Comparison of ENCODE assay signal across 7 mouse cellular contexts in genomic region chr5:35574653-35575599, GRCm38 (mm10). TPM values are rescaled to one million over a fixed set of nuclear protein-coding genes. Genes with fewer than 3 reads are reported as not detected.
A peak's percentile ranks its signal among the peaks of the same experiment; 100 is the strongest.
DNase-seq lines count a peak whose midpoint lies in the region; ATAC-seq lines count a peak whose summit lies in the region.

TSS of gene Trmt44 (minus strand) at chr5:35575070.

- H3K4me3 ChIP-seq in intestine, embryonic 15.5 days (replicated peaks) = peak within 1 kb of the TSS; percentile 93
- peak within 1 kb of the TSS; percentile 74 for H3K4me3 ChIP-seq in midbrain, embryonic 10.5 days

- 3% methylated on average over 56 of the region's 56 CpGs for WGBS in intestine, embryonic 15.5 days
- 4% methylated on average over 56 of the region's 56 CpGs for WGBS in midbrain, embryonic 10.5 days

- no peaks in the 10 kb centered on the region for H3K9me3 ChIP-seq in intestine, embryonic 15.5 days
- H3K9me3 ChIP-seq in midbrain, embryonic 10.5 days (replicated peaks) = no peaks in the 10 kb centered on the region

- H3K4me2 ChIP-seq in intestine, embryonic 15.5 days (replicated peaks) = peak within 1 kb of the TSS; percentile 87

- H3K36me3 ChIP-seq in intestine, embryonic 15.5 days = peaks cover 13% of the 10 kb centered on the region
- H3K36me3 ChIP-seq in midbrain, embryonic 10.5 days = peaks cover 37% of the 10 kb centered on the region

- peak; percentile 93 to 97 for DNase-seq in adrenal gland, adult (ENCODE audit: inconsistent age in 2 of 2, low spot score in 1 of 2)
- peak; percentile 95 for DNase-seq in embryo, embryonic 10.5 days (ENCODE audit: low spot score)
- DNase-seq in gastrocnemius, postnatal 25 days = peak; percentile 88
- peak; percentile 94 to 96 for DNase-seq in left cerebral cortex, postnatal 25 days (ENCODE audit: low spot score in 2 of 2)
- peak; percentile 93 for DNase-seq in midbrain, embryonic 10.5 days (ENCODE audit: low spot score)
- DNase-seq in right cerebral cortex, postnatal 4 days = peak; percentile 89

- intact Hi-C loops in left cerebral cortex, postnatal 25 days (cut with DNase I) = loop anchor here (1.0 kb wide), 1 partner anchor 8 kb away; the partner anchor contains the start of gene Acox3

- peak within 1 kb of the TSS; percentile 81 for H3K27ac ChIP-seq in intestine, embryonic 15.5 days
- peak within 1 kb of the TSS; percentile 93 for H3K27ac ChIP-seq in midbrain, embryonic 10.5 days (replicated peaks)

- peak; percentile 97 for ATAC-seq in intestine, embryonic 15.5 days

- H3K4me1 ChIP-seq in intestine, embryonic 15.5 days (replicated peaks) = peaks cover 8% of the 10 kb centered on the region
- peaks cover 18% of the 10 kb centered on the region for H3K4me1 ChIP-seq in midbrain, embryonic 10.5 days

- H3K27me3 ChIP-seq in intestine, embryonic 15.5 days (replicated peaks) = no peaks in the 10 kb centered on the region
- H3K27me3 ChIP-seq in midbrain, embryonic 10.5 days (ENCODE audit: low read depth, poor library complexity, severe bottlenecking) = no peaks in the 10 kb centered on the region

- peak within 1 kb of the TSS; percentile 87 for H3K9ac ChIP-seq in intestine, embryonic 15.5 days

RNA-seq across cellular contexts. Expression of gene Trmt44, which starts in this region (rescaled TPM):
- 1 to 10 TPM; 1.5 to 1.6 TPM for total RNA-seq in gastrocnemius, postnatal 25 days (2021)
- 8.1 and 8.5 TPM in 2 replicates for polyA plus RNA-seq in intestine, embryonic 15.5 days (2015; fragmentation: Nextera tagmentation; extraction: Ambion mirVana)
- total RNA-seq in left cerebral cortex, postnatal 25 days (2021) = 1 to 10 TPM; 7.6 to 8.7 TPM
- polyA plus RNA-seq in midbrain, embryonic 10.5 days (2016; fragmentation: Nextera tagmentation; extraction: Ambion mirVana) = 8.7 and 9.1 TPM in 2 replicates

Comparison
In these comparisons a context has a peak if more than half of its experiments do, and no peak if none do; other contexts are left out.
1. Peak in every context shown above with its lines: DNase-seq, ATAC-seq, H3K4me3 ChIP-seq and H3K27ac ChIP-seq.